Mouse (Mus musculus) hindbrain, embryonic 14.5 days (tissue): ENCODE data around the gene Fh1. TPM values are rescaled to one million over a fixed set of nuclear protein-coding genes. Genes with fewer than 3 reads are reported as not detected.

ENCODE experiments used
- ATAC-seq: fragments of 200-750 bp; cut with Nextera tagmentation; 2 replicates; pipeline ENCODE4 v1.8.0; 2017; ENCODE audit warnings: moderate number of reproducible peaks, mild to moderate bottlenecking, moderate TSS enrichment, moderate library complexity; ENCODE audit not compliant: low FRiP score
- DNase-seq: peaks from one replicate; pipeline ENCODE4 v3.0.0-alpha.2; 2015; ENCODE audit warnings: low spot score
- H3K27ac ChIP-seq: fragments of 300-500 bp; sonication (generic); 2 replicates; pipeline ENCODE4 v1.5.1; 2014; ENCODE audit warnings: mild to moderate bottlenecking, moderate library complexity
- H3K27me3 ChIP-seq: fragments of 300-500 bp; sonication (generic); 2 replicates; pipeline ENCODE4 v1.6.1; 2014; ENCODE audit warnings: mild to moderate bottlenecking, low read length, mixed read lengths; ENCODE audit not compliant: control insufficient read depth, insufficient read depth
- H3K36me3 ChIP-seq: fragments of 300-500 bp; sonication (generic); replicated peaks from 2 replicates; pipeline ENCODE4 v1.6.1; 2014; ENCODE audit not compliant: control insufficient read depth, insufficient read depth
- H3K4me1 ChIP-seq: fragments of 300-500 bp; sonication (generic); replicated peaks from 2 replicates; pipeline ENCODE4 v1.6.1; 2014; ENCODE audit warnings: antibody characterized with exemption, low read length, mixed read lengths; ENCODE audit not compliant: control insufficient read depth, insufficient read depth
- H3K4me2 ChIP-seq: fragments of 300-500 bp; sonication (generic); replicated peaks from 2 replicates; pipeline ENCODE4 v1.6.1; 2014; ENCODE audit warnings: mild to moderate bottlenecking, moderate library complexity
- H3K4me3 ChIP-seq: fragments of 300-500 bp; sonication (generic); replicated peaks from 2 replicates; pipeline ENCODE4 v1.5.1; 2014; ENCODE audit warnings: mild to moderate bottlenecking, low read length
- H3K9ac ChIP-seq: fragments of 300-500 bp; sonication (generic); 2 replicates; pipeline ENCODE4 v1.6.1; 2014
- H3K9me3 ChIP-seq: fragments of 300-500 bp; sonication (generic); 2 replicates; pipeline ENCODE4 v1.6.1; 2016; ENCODE audit warnings: low read length; ENCODE audit not compliant: control insufficient read depth
- WGBS: fragments of 180-500 bp; shearing (Covaris S2); extraction: QIAGEN DNeasy Blood & Tissue Kit; methylation state at CpG from one replicate; pipeline ENCODE4 v1.1.7; 2014; 5-methylcytosine and 5-hydroxymethylcytosine counted together
- polyA plus RNA-seq: library from polyadenylated mRNA; unstranded; fragments of >200 nt; fragmentation: Nextera tagmentation; extraction: Ambion mirVana; gene quantifications from 2 replicates; pipeline ENCODE4 v1.2.1, GENCODE M21; 2014

Fh1 gene
- polyA plus RNA-seq, 1 experiment from 2014 or later = 114 TPM

- DNase-seq (no peak), ATAC-seq (0 out of 2 replicates have a peak, but pooled peaks have one; percentile 28)
- Histone ChIP-seq H3K4me1 (no peaks in the 10 kb centered on the region), H3K4me2 (no peak overlapping the region), H3K9ac (no peak overlapping the region), H3K9me3 (no peaks in the 10 kb centered on the region), H3K27me3 (no peaks in the 10 kb centered on the region), H3K27ac (no peak overlapping the region), H3K4me3 (no peak overlapping the region), H3K36me3 (peaks cover 54% of the 10 kb centered on the region)
- WGBS = 94% methylated on average over 11 of the region's 11 CpGs
Measured at GRCm38 (mm10) chr1:175602231-175602630, 23.2 kb downstream of the Fh1 start.

- Histone ChIP-seq H3K9me3 (peaks cover 13% of the 10 kb centered on the region; the same call in 1 of the 2 replicates), H3K36me3 (no peaks in the 10 kb centered on the region), H3K4me2 (no peak overlapping the region), H3K27ac (no peak overlapping the region), H3K4me1 (no peaks in the 10 kb centered on the region), H3K4me3 (no peak overlapping the region), H3K9ac (no peak overlapping the region), H3K27me3 (no peaks in the 10 kb centered on the region)
- WGBS = 86% methylated on average over 1 of the region's 1 CpGs
- ATAC-seq (no peak), DNase-seq (no peak)
Measured at GRCm38 (mm10) chr1:175592832-175593231, 32.6 kb downstream of the Fh1 start.

- Histone ChIP-seq H3K9ac (no peak overlapping the region), H3K27ac (no peak overlapping the region), H3K4me3 (no peak overlapping the region), H3K9me3 (no peaks in the 10 kb centered on the region), H3K27me3 (no peaks in the 10 kb centered on the region), H3K36me3 (no peaks in the 10 kb centered on the region), H3K4me2 (no peak overlapping the region), H3K4me1 (no peaks in the 10 kb centered on the region)
- 92% methylated on average over 5 of the region's 5 CpGs for WGBS
- DNase-seq (no peak), ATAC-seq (no peak)
Measured at GRCm38 (mm10) chr1:175586656-175587055, 38.8 kb downstream of the Fh1 start.

- no peak overlapping the region for H3K9ac ChIP-seq
- H3K4me1 ChIP-seq = no peaks in the 10 kb centered on the region
- H3K27ac ChIP-seq = no peak overlapping the region
- no peak overlapping the region for H3K4me2 ChIP-seq
- 70% methylated on average over 2 of the region's 2 CpGs for WGBS
- no peaks in the 10 kb centered on the region for H3K36me3 ChIP-seq
- no peaks in the 10 kb centered on the region for H3K27me3 ChIP-seq
- no peaks in the 10 kb centered on the region for H3K9me3 ChIP-seq
- ATAC-seq (no peak), DNase-seq (no peak)
- no peak overlapping the region for H3K4me3 ChIP-seq
Measured at GRCm38 (mm10) chr1:175585267-175585666, 40.2 kb downstream of the Fh1 start.

DNA sequence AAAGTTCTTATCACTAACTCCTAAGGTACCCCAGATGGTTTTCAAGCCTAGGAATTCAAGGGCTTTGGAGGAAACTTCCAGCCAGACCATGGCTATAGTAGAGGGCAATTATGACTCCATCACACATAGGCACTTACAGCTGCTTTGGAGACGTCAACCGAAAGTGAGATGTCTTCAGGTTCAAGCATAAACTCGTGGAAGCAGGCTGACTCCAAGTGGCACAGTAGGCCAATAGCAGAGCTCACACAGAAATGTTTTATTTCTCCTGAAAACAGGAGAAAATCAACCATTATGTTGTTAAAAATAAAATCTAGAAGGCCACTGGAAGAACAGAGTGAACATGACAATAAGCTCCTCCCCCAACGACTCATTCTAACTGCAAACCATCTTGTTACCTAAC, 42.6 kb downstream of the Fh1 start:
- no peaks in the 10 kb centered on the region for H3K36me3 ChIP-seq
- ATAC-seq (no peak), DNase-seq (no peak)
- H3K27ac ChIP-seq = no peak overlapping the region
- H3K4me1 ChIP-seq = no peaks in the 10 kb centered on the region
- H3K27me3 ChIP-seq = no peaks in the 10 kb centered on the region
- WGBS = 89% methylated on average over 4 of the region's 4 CpGs
- H3K4me3 ChIP-seq = no peak overlapping the region
- H3K9ac ChIP-seq = no peak overlapping the region
- no peak overlapping the region for H3K4me2 ChIP-seq
- H3K9me3 ChIP-seq = no peaks in the 10 kb centered on the region

DNA sequence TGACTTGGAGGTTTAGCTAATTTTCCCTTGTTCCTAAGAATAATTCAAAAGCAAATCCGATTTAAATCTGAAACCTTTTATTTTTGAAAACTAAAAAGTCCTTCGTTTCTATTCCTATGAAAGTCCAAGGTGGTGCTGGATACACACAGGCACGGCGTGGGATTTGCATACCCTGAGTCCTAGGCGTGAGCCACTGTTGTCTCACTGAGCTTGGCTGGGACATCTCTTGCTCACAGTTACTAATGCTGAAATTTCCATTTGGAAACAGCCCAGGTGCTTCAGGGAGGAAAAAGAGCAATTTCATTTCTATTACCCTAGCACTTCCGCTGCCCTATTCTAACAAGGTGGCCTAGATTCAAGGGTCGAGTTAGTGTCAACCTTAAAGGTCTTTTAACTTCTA, 45.1 kb downstream of the Fh1 start:
- no peak overlapping the region for H3K9ac ChIP-seq
- no peak overlapping the region for H3K4me3 ChIP-seq
- H3K27me3 ChIP-seq = no peaks in the 10 kb centered on the region
- no peaks in the 10 kb centered on the region for H3K9me3 ChIP-seq
- H3K36me3 ChIP-seq = no peaks in the 10 kb centered on the region
- ATAC-seq (no peak), DNase-seq (no peak)
- H3K4me1 ChIP-seq = no peaks in the 10 kb centered on the region
- 93% methylated on average over 7 of the region's 7 CpGs for WGBS
- H3K4me2 ChIP-seq = no peak overlapping the region
- H3K27ac ChIP-seq = no peak overlapping the region

GRCm38 (mm10) chr1:175579598-175580235, 45.7 kb downstream of the Fh1 start:
- WGBS = 66% methylated on average over 9 of the region's 9 CpGs
- H3K4me3 ChIP-seq = no peak overlapping the region
- H3K4me1 ChIP-seq = no peaks in the 10 kb centered on the region
- H3K9ac ChIP-seq = no peak overlapping the region
- DNase-seq (no peak), ATAC-seq (no peak)
- no peak overlapping the region for H3K27ac ChIP-seq
- H3K36me3 ChIP-seq = no peaks in the 10 kb centered on the region
- H3K4me2 ChIP-seq = no peak overlapping the region
- H3K27me3 ChIP-seq = no peaks in the 10 kb centered on the region
- H3K9me3 ChIP-seq = no peaks in the 10 kb centered on the region

GRCm38 (mm10) chr1:175578425-175579096, 46.9 kb downstream of the Fh1 start:
- H3K4me3 ChIP-seq = no peak overlapping the region
- ATAC-seq = no peak
- 86% methylated on average over 2 of the region's 2 CpGs for WGBS

DNA sequence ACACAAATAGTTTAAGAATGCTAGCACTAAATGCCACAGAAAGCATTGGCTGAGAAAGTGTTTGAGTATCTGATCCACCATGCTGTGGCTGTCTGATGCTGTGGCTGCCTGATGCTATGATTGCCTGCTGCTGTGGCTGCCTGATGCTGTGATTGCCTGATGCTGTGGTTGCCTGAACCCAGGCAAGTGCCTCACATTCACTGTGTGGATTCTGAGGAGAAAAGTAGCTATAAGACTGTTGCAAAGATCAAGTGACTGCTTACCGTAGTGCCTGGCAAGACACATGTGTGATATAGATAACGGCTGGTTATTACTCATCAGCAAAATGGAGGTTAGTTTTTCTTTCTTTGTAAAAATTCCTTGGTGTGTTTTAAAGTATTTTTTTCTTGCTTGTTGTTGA, 51.3 kb downstream of the Fh1 start:
- Histone ChIP-seq H3K9me3 (no peaks in the 10 kb centered on the region), H3K4me3 (no peak overlapping the region), H3K4me1 (no peaks in the 10 kb centered on the region), H3K27ac (no peak overlapping the region), H3K9ac (no peak overlapping the region), H3K27me3 (no peaks in the 10 kb centered on the region), H3K4me2 (no peak overlapping the region), H3K36me3 (no peaks in the 10 kb centered on the region)
- ATAC-seq (no peak), DNase-seq (no peak)
- WGBS = 90% methylated on average over 2 of the region's 2 CpGs

More at GRCm38 (mm10) chr1:175578425-175579096, 46.9 kb downstream of the Fh1 start:
- Histone ChIP-seq H3K9ac (no peak overlapping the region), H3K9me3 (no peaks in the 10 kb centered on the region), H3K36me3 (no peaks in the 10 kb centered on the region), H3K4me1 (no peaks in the 10 kb centered on the region), H3K27ac (no peak overlapping the region), H3K27me3 (no peaks in the 10 kb centered on the region), H3K4me2 (no peak overlapping the region)
- no peak for DNase-seq
